Mouse (Mus musculus) hindbrain, embryonic 14.5 days (tissue): ENCODE measurements at regions not wholly inside any gene's neighbourhood (a gene's known extent, or its start where the extent isn't known, plus 50 kb on each side); places are given as distances from the start of the nearest gene placed in this dataset.

Experiments used
- ATAC-seq: fragments of 200-750 bp; cut with Nextera tagmentation; 2 replicates; pipeline ENCODE4 v1.8.0; 2017; ENCODE audit warnings: moderate number of reproducible peaks, mild to moderate bottlenecking, moderate TSS enrichment, moderate library complexity; ENCODE audit not compliant: low FRiP score
- DNase-seq: peaks from one replicate; pipeline ENCODE4 v3.0.0-alpha.2; 2015; ENCODE audit warnings: low spot score
- H3K27ac ChIP-seq: fragments of 300-500 bp; sonication (generic); 2 replicates; pipeline ENCODE4 v1.5.1; 2014; ENCODE audit warnings: mild to moderate bottlenecking, moderate library complexity
- H3K27me3 ChIP-seq: fragments of 300-500 bp; sonication (generic); 2 replicates; pipeline ENCODE4 v1.6.1; 2014; ENCODE audit warnings: mild to moderate bottlenecking, low read length, mixed read lengths; ENCODE audit not compliant: control insufficient read depth, insufficient read depth
- H3K36me3 ChIP-seq: fragments of 300-500 bp; sonication (generic); replicated peaks from 2 replicates; pipeline ENCODE4 v1.6.1; 2014; ENCODE audit not compliant: control insufficient read depth, insufficient read depth
- H3K4me1 ChIP-seq: fragments of 300-500 bp; sonication (generic); replicated peaks from 2 replicates; pipeline ENCODE4 v1.6.1; 2014; ENCODE audit warnings: antibody characterized with exemption, low read length, mixed read lengths; ENCODE audit not compliant: control insufficient read depth, insufficient read depth
- H3K4me2 ChIP-seq: fragments of 300-500 bp; sonication (generic); replicated peaks from 2 replicates; pipeline ENCODE4 v1.6.1; 2014; ENCODE audit warnings: mild to moderate bottlenecking, moderate library complexity
- H3K4me3 ChIP-seq: fragments of 300-500 bp; sonication (generic); replicated peaks from 2 replicates; pipeline ENCODE4 v1.5.1; 2014; ENCODE audit warnings: mild to moderate bottlenecking, low read length
- H3K9ac ChIP-seq: fragments of 300-500 bp; sonication (generic); 2 replicates; pipeline ENCODE4 v1.6.1; 2014
- H3K9me3 ChIP-seq: fragments of 300-500 bp; sonication (generic); 2 replicates; pipeline ENCODE4 v1.6.1; 2016; ENCODE audit warnings: low read length; ENCODE audit not compliant: control insufficient read depth
- WGBS: fragments of 180-500 bp; shearing (Covaris S2); extraction: QIAGEN DNeasy Blood & Tissue Kit; methylation state at CpG from one replicate; pipeline ENCODE4 v1.1.7; 2014; 5-methylcytosine and 5-hydroxymethylcytosine counted together

DNA sequence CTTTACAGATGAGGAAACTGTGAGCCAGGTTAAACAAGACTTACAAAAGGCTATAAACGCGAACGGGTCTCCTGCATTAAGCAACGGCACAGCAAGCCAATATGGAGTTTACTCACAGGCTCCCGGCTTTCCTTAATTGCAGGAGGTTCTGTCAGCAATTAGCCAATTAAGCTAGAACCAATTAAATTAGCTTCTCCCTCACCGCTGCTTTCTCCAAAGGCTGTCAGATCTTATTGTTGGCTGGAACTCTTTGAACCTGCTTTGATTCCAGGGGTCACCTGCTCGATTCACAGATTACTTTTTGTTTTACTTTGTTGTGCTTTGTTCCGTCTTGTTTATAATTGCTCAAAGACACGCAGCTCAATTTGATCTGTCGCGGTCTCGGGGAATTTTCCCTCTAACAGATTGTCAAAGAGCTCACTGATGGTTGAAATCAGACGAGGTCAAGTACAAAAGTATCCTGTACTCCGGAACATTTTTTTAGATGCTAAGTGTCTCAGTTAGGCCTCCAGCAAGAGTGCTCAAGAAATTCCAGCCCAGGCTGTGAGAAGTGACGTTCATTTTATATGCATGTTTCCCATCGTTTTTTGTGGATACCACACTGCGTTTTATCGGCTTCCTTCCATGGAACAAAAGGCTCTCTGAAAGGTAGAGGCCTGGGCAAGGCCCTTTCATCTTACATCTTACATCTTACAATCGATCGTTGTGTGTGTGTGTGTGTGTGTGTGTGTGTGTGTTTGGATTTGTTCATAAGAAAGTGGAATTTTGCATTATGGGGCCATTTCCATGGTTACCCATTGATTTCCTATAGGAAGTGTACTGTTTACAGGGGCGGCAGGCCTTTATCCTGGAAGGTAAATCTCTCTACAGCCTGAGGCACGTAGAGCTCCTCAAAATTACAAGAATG lies 181.9 kb downstream of the Lrrn1 start:
- H3K4me1 ChIP-seq: peaks cover 14% of the 10 kb centered on the region; the same call in 1 of the 2 replicates
- WGBS: 20% methylated on average over 22 of the region's 22 CpGs
- ATAC-seq: peak; percentile 51
- DNase-seq: peak; percentile 53
- peak overlapping the region; percentile 4; the same call in 1 of the 2 replicates for H3K9ac ChIP-seq
- no peaks in the 10 kb centered on the region for H3K9me3 ChIP-seq
- H3K27me3 ChIP-seq: no peaks in the 10 kb centered on the region
- H3K4me2 ChIP-seq: peak overlapping the region; percentile 20; the same call in 1 of the 2 replicates
- H3K4me3 ChIP-seq: no peak overlapping the region
- no peaks in the 10 kb centered on the region for H3K36me3 ChIP-seq
- peak overlapping the region; percentile 12; the same call in 1 of the 2 replicates for H3K27ac ChIP-seq

DNA sequence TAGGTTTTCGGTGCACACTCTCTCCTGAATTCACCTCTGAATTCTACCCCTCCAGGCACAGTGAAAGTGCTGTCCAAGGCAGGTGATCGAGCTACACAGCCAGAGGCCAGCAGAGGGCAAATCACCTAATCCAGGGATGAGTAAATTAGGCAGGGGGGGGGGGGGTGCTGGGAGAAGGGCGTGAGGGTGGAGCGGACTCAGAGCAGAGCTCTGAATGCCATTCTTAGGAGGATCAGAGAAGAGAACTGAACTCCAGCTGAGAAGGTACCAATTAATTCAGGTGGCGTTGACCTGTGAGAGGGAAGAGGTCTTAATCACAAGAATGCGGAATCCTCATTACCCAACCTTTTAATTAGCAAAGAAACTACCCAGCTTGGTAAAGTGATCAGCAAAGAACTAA lies 183.5 kb downstream of the Lrrn1 start:
- Histone ChIP-seq H3K9me3 (no peaks in the 10 kb centered on the region), H3K4me1 (peaks cover 14% of the 10 kb centered on the region; the same call in 1 of the 2 replicates), H3K27ac (no peak overlapping the region), H3K36me3 (no peaks in the 10 kb centered on the region), H3K9ac (no peak overlapping the region), H3K4me2 (no peak overlapping the region), H3K4me3 (no peak overlapping the region), H3K27me3 (no peaks in the 10 kb centered on the region)
- DNase-seq (no peak), ATAC-seq (peak; percentile 48; the same call in 1 of the 2 replicates)
- 35% methylated on average over 6 of the region's 6 CpGs for WGBS

DNA sequence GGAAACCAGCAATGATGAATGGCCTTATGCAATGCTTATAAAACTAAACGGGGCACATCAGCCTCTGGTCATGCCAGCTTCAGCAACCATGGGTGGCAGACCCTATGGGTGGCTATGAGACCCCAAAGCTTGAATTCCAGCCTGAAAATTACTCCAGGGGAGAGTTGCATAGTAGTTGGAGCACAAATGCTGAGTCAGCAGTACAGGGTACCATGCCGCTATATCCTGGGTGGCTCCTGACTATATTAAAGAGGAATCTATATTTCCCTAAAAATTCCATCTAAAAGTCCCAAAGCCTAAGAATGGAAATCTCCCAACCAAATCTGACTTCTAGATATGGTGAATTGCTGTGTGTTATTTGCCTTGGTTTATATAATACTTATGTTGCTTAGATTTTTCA lies 187.6 kb downstream of the Lrrn1 start:
- no peak overlapping the region for H3K9ac ChIP-seq
- H3K27me3 ChIP-seq: no peaks in the 10 kb centered on the region
- no peaks in the 10 kb centered on the region for H3K36me3 ChIP-seq
- DNase-seq (no peak), ATAC-seq (no peak)
- no peak overlapping the region for H3K4me3 ChIP-seq
- no peaks in the 10 kb centered on the region for H3K9me3 ChIP-seq
- peaks cover 4% of the 10 kb centered on the region; the same call in 1 of the 2 replicates for H3K4me1 ChIP-seq
- H3K4me2 ChIP-seq: no peak overlapping the region
- no peak overlapping the region for H3K27ac ChIP-seq
- 93% methylated on average over 2 of the region's 2 CpGs for WGBS

DNA sequence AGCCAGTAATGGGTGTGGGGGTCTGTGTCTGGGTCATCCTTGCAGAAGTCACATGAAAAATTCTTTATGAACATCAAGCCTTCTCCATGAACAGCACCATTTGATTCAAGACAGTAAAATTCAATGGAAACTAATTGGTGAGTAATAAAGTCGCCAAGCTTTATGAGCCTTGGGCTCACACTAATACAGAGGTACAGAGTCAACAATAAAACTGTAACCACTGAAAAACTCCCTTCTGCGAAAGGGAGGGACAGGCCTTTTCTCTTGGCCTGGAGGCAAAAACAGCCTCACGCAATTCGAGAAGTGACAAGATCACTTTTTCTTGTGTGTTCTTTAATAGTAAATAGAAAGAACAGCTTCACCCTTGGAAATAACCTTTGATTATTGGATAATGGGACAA lies 200.7 kb downstream of the Lrrn1 start:
- H3K27me3 ChIP-seq: no peaks in the 10 kb centered on the region

DNA sequence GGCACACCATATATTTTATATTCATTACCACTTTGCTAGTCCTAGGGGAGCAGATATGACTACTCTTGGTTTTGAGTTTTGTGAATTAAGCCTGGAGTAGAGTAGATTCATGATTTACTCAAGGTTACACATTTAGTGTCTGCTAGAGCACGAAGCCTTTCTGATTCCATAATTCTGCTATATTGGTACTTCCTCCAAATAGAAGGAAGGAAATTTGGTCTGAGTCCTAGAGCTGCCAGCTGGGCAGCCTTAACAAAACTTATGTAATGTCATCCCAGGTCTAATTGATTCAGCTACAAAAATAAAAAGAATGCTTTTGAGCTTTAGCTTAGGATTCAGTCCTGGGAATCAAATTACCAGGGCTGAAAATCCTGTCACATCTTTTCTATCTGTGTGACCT lies 205.2 kb downstream of the Lrrn1 start:
- no peak overlapping the region for H3K4me2 ChIP-seq
- no peaks in the 10 kb centered on the region for H3K9me3 ChIP-seq
- no peaks in the 10 kb centered on the region for H3K4me1 ChIP-seq
- no peak overlapping the region for H3K9ac ChIP-seq
- H3K27ac ChIP-seq: no peak overlapping the region
- ATAC-seq (no peak), DNase-seq (no peak)
- WGBS: 89% methylated on average over 1 of the region's 1 CpGs
- H3K4me3 ChIP-seq: no peak overlapping the region
- H3K36me3 ChIP-seq: no peaks in the 10 kb centered on the region
- H3K27me3 ChIP-seq: no peaks in the 10 kb centered on the region

More for the DNA sequence above, 200.7 kb downstream of the Lrrn1 start:
- 88% methylated on average over 4 of the region's 4 CpGs for WGBS
- no peak overlapping the region for H3K4me2 ChIP-seq
- no peaks in the 10 kb centered on the region for H3K9me3 ChIP-seq
- no peak overlapping the region for H3K4me3 ChIP-seq
- H3K36me3 ChIP-seq: no peaks in the 10 kb centered on the region
- no peaks in the 10 kb centered on the region for H3K4me1 ChIP-seq
- ATAC-seq (no peak), DNase-seq (no peak)
- no peak overlapping the region for H3K27ac ChIP-seq
- no peak overlapping the region for H3K9ac ChIP-seq

DNA sequence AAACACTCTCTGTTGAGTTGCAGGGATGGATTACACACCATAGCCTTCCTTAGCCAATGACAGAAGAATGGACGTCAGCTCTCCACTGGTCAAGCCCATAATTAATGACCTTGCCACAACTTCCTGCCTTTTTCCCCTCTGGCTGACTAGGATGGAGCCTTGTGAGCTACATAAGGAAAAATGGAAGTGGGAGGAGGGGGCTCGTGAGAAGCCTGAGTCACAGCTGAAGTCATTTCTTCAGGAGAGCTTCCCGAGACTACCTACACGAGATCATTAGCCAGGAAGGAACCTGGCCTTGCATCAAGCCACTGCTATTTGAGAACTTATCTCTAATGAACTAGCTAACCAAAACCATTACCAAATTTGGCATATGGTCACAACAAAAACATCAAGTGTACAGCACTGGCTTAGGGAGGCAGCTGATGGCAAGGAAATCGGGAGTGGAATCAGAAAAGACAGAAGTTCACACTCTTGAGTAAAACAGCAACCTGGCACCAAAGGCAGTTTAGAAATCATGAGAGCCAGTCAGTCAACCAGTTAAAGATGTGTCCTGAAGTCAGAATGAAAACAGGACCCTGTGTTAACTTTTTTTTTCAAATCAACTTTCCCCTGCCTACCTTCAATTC lies 219.7 kb downstream of the Lrrn1 start:
- H3K36me3 ChIP-seq: no peaks in the 10 kb centered on the region
- DNase-seq: no peak
- H3K9ac ChIP-seq: no peak overlapping the region
- H3K9me3 ChIP-seq: peaks cover 5% of the 10 kb centered on the region; the same call in 1 of the 2 replicates
- no peak overlapping the region for H3K4me2 ChIP-seq
- H3K27ac ChIP-seq: no peak overlapping the region
- no peaks in the 10 kb centered on the region for H3K4me1 ChIP-seq
- no peak overlapping the region for H3K4me3 ChIP-seq
- WGBS: 86% methylated on average over 5 of the region's 5 CpGs
- no peaks in the 10 kb centered on the region for H3K27me3 ChIP-seq
- no peak for ATAC-seq

DNA sequence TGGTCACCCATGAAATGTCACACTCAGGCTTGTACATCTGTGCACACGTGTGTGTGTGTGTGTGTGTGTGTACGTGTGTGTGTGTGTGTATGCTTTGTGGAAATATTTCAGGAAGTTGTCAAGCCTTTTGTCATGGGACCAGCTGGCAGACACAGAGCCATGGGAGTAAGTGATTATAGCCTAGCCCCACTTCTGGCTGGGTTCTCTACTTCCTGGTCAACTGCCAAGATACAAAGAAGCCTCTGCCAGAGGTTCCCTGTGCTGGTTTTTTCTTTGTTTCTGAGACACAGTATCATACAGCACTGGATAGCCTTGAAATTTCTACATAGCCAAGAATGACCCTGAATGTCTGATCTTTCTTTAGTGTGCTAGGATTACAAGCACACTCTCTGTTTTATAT lies 220.2 kb downstream of the Lrrn1 start:
- Histone ChIP-seq H3K4me3 (no peak overlapping the region), H3K27ac (no peak overlapping the region), H3K9ac (no peak overlapping the region), H3K27me3 (no peaks in the 10 kb centered on the region), H3K4me2 (no peak overlapping the region), H3K9me3 (no peaks in the 10 kb centered on the region), H3K4me1 (no peaks in the 10 kb centered on the region), H3K36me3 (no peaks in the 10 kb centered on the region)
- WGBS: 72% methylated on average over 2 of the region's 2 CpGs
- ATAC-seq (peak; percentile 57; the same call in 1 of the 2 replicates), DNase-seq (peak; percentile 57)

DNA sequence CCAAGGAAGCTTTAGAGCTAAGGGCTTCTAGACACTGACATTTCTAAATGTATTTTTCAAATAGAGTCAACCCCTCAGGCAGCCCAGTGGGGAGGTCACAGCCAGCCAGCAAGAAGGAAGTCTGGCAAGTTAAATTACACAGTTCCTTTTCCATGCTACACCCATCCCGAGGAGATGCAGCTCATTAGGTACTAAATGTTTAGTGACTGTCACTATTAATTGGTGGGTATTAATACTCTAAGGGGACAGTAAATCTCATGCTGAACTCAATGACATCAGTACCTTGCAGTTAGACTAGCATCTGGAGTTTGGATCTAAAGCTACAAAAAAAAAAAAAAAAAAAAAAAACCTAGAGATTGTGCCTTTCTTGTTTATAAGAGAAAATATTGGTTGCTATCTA lies 222.6 kb downstream of the Lrrn1 start:
- no peaks in the 10 kb centered on the region for H3K36me3 ChIP-seq
- ATAC-seq: no peak
- H3K4me1 ChIP-seq: no peaks in the 10 kb centered on the region
- H3K9ac ChIP-seq: no peak overlapping the region
- H3K4me3 ChIP-seq: no peak overlapping the region
- H3K27ac ChIP-seq: no peak overlapping the region
- DNase-seq: no peak
- H3K9me3 ChIP-seq: no peaks in the 10 kb centered on the region
- WGBS: 68% methylated on average over 1 of the region's 1 CpGs
- no peaks in the 10 kb centered on the region for H3K27me3 ChIP-seq
- H3K4me2 ChIP-seq: no peak overlapping the region

DNA sequence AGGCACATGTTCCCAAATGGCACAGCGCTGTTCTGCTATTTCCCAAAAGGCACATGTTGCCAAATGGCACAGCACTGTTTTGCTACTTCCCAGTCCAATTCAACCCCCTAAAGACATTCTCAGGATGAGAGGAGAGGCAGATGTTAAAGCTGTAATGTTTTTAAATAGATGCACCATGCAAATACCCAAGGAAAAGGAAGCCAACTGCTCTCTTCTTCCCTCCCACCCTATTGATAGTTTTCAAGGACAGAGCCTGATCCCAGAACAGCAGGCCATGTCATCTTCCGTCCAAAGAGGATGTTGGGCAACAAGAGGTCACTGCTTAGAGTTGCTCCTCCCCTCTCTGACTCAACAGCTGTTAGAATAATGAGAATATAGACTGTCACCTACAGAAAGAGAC lies 225.6 kb downstream of the Lrrn1 start:
- DNase-seq (no peak), ATAC-seq (no peak)
- Histone ChIP-seq H3K27me3 (no peaks in the 10 kb centered on the region), H3K9me3 (no peaks in the 10 kb centered on the region), H3K36me3 (no peaks in the 10 kb centered on the region), H3K9ac (no peak overlapping the region), H3K27ac (no peak overlapping the region), H3K4me3 (no peak overlapping the region), H3K4me2 (no peak overlapping the region), H3K4me1 (no peaks in the 10 kb centered on the region)
- 75% methylated on average over 2 of the region's 2 CpGs for WGBS
